Mouse (Mus musculus): Measurements from ENCODE around the gene Olfr9.
"Not testable (repeated sequence)": the region's sequence is repeated elsewhere in the genome, so short reads cannot be mapped to it uniquely, and the experiment has no call there.

DNA sequence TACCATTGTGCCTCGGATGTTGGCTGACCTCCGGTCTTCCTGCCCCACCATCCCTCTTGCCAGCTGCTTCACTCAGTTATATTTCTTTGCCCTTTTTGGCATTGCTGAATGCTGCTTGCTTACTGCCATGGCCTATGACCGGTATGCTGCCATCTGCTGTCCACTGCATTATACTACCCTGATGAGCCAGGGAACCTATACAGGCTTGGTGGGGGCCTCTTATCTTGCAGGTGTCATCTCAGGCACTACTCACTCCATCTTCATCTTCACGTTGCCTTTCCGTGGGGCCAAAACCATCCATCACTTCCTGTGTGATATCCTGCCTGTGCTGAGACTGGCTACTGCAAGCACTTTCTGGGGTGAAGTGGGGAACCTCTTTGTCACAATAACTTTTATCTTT, 22.3 kb downstream of the Olfr9 start:
- TF ChIP-seq GATA1 (IDR thresholded peaks at IDR 0.05; ENCODE audit: borderline replicate concordance, low read length); FLI1 (IDR thresholded peaks at IDR 0.05; ENCODE audit: low read length): not testable (repeated sequence)

Data from megakaryocyte, embryonic 14.5 days (primary cell).